Mouse (Mus musculus): Measurements from ENCODE around the gene Zbtb45.

DNA sequence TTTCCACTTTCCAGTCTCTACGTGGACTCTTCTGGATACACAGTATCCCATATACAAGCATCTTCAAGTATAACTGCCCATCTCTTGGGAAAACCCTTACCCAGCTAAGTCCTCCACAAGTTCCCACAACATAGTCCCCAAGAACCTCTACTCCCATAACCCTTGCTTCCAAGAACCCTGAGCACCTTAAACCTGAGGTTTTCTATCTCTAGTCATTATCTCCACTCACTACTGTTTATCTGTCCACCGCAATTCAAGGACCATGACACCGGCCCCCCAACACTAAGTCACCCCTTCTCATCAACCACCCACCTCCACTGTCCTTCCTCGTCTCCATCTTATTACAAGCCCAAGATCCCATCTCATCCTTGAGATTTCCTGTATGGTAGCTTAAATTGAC lies 27.0 kb upstream of the Zbtb45 start:
- TF ChIP-seq ZNF384 (IDR thresholded peaks at IDR 0.05; ENCODE audit: low read depth, low read length), result no peak
- no peak for TF ChIP-seq MAX (IDR thresholded peaks at IDR 0.05; ENCODE audit: low read length)
- no peak for TF ChIP-seq USF1 (IDR thresholded peaks at IDR 0.05; ENCODE audit: low read depth, low read length)
- TF ChIP-seq NELFE (IDR thresholded peaks at IDR 0.05; ENCODE audit: low read depth, low read length), result no peak
- TF ChIP-seq POLR2A (IDR thresholded peaks at IDR 0.05; ENCODE audit: low read depth, low read length), result no peak
- TF ChIP-seq CTCF (conservative IDR thresholded peaks at IDR 0.05 in 1 of 2, IDR thresholded peaks at IDR 0.05 in 1 of 2; ENCODE audit: low read depth in 2 of 2, low read length in 2 of 2), result no peak

Measured in CH12.LX (cell line).